Mouse (Mus musculus) heart, postnatal 4 days (tissue): Measurements from ENCODE around the gene Ccdc81. TPM values are rescaled to one million over a fixed set of nuclear protein-coding genes. Genes with fewer than 3 reads are reported as not detected.

Experiments
- DNase-seq: peaks from one replicate; pipeline ENCODE4 v3.0.0; 2021
- total RNA-seq, 2 experiments: library from RNA; stranded (reverse); gene quantifications; 2 replicates each; pipeline ENCODE4 v1.2.3; 2021

Gene Ccdc81
- total RNA-seq, 2 experiments from 2014 or later, result not detected

DNA sequence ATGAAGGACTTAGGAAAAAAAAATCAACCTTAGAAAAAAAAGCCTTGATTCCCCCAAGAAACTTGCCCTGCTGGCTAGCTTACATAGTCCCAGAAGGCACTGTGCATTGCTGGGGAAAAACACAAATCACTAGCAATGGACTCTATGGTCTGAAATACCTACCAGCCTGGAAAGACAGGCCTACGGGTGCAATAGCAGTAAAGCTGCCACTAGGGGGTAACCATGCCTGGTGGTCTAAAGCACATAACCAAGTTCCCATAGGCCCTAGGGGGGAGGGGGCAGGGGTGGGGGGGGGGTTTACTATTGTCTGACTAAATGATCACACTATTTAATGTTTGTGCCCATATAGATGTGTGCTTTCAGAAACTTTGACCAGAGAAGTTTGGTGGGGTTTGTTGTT, 38.7 kb downstream of the Ccdc81 start:
- no peak for DNase-seq

DNA sequence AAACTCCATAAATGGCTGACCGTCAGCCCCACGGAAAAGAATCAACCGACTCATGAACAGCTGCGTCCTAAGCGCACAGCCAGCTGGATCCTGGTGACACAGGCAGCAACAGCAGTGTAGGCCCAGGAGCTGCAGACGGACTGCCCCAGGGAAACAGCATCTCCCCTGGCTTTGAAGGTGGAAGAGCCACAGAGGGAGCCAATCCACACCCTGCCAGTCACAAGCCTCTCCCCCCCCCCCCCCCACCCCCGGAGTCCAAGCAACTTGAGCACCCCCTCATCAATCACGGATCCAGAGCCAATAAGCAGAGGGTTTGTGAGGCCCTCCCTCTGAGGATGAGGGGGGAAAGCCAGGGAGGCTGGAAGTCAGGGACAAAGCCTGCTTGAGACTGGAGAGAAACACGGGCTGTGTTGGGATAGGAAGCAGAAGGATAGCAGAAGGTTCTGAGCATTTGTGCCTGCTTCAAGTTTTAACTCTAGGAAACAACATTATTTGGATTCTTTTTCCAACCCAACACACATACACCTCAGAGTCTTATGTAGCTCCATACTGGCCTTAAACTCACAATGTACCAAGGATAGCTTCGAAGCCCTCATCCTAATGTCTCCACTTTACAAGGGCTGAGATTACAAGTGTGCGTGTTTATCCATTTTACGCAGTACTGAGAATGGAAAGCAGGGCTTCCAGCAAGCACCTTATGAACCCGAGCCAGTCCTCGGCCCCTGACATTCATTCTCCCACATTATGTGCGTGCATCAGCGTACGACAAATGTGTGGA, 46.8 kb downstream of the Ccdc81 start:
- DNase-seq, result no peak

DNA sequence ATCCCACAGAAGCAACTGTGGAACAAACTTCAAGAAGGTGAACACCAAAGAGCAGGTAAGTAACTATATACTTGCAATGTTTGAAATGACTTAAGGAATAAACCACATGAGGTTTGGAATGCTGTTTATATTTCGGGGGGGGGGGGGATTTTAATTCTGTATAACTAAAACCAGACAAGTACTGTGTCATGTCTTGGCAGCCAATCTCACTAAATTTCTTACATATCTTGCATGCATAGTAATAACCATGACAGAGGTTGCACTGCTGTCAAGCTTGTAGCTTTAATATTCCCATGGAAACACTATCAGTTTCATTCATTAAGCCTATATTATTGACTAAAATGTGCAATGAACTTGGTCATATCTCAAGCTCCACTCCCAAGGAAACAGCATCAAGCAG, 48.2 kb downstream of the Ccdc81 start:
- DNase-seq, result no peak

DNA sequence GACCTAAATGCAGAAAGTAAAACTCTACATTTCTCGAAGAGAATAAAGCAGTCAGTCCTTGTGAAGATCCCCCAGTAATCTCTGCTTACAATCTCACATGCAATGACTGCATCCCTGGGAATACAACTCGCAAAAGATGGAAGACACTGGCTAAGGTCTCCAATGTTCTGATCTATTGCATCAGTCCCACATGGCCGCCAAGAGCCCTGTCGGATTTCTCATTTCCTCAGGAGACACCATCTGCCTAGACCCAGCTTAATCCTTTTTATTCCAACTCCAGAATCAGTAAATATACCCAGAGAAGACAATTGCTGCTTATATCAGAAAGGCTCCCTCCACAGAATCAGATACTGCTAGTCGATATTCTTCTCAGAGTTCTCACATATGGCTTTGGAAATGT, 50.3 kb downstream of the Ccdc81 start:
- no peak for DNase-seq

DNA sequence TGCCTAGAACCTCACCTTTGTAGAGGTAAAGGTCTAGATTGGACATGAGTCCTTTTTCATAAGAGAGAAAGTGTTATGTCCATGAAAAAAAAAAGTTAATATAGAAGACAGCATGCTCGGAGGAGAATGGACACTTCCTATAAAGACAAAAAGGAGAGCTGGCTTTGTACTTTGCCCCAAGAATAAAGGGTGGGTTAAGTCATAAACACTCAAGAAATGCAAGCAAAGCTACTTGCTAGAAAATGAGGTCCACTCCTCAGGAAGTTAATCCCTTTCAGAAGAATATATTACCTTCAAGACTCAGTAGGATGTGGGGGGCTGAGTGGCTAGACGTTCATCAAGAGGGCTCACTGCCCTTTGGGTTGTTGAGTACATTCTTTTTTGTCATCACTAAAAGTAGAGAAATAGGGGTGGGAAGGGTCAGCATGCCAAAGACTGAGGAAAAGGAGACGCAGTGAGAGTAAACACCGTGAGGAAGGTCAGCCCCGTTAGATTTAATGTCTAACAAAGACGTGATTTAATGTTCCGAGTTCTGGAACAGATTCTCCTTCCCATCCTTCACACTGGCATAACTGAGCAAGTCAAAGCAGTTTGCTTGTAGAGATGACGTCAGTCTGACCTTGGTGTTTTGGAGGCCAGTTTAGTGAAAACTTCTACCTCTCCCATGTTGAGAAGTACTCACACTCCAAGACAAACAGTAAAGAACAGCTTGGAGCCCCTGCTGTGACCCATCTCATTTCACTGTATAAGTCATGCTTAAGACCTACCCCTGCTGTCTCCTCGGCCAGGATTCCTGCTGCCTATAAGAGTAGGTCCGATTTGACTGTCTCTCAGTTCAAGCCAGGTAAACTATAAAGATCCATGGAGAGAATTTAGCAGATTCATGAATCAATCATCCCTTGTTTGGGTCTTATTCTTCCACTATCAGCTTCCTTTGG, 51.0 kb downstream of the Ccdc81 start:
- no peak for DNase-seq

DNA sequence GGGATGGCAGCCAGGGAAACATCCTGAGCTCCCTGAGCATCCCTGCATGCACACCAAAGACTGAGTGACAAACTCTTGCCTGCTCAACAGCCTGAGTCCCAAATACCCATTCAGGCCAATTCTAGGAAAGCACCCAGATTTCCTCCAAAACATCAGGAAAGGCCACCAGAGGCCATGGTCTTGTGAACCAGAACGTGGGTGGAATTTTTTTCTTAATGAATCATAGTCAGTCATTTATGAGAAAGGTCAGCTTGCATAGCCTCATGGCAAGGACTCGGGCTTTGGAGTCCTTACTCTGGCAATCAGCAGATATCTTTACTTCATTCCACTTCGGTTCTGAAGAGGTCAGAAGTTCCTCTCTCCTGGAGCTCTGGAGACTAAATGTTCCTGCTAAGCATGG, 52.9 kb downstream of the Ccdc81 start:
- no peak for DNase-seq

DNA sequence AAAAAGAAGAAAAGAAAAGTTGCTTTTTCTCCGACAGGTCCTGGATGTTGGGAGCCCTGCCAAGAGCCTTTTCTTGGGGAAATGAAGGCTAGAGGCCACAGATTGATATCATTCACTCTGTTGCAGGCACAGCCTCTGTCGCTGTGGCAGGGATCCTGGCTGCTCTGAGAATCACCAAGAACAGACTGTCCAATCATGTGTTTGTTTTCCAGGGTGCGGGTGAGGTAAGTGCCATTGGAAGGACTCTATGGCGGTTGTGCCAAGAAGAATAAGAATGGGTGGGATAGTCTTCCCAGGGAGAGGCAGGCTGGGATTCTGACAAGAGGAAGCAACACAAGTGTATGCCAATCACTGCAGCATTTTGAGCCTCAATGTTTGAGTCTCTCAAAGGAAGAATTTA, 57.8 kb downstream of the Ccdc81 start:
- DNase-seq, result no peak

DNA sequence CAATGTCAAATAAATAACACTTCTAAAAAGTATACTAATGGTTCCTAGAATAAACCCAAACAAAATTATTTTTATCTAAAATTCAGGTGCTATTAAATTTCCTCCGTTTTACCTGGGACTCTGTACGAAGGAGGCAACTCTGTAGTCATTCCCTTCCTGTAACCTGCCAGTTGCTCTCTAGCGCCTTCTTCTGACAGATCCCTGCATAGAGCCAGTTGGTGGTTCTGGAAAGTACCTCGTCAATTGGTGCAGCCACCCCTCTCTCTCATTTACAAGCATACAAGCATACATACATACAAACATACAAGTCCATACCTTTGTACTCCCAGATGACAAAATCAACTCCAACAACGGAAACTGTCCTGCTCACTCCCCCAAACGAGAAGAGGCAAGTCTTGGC, 59.9 kb downstream of the Ccdc81 start:
- DNase-seq, result peak; percentile 64

DNA sequence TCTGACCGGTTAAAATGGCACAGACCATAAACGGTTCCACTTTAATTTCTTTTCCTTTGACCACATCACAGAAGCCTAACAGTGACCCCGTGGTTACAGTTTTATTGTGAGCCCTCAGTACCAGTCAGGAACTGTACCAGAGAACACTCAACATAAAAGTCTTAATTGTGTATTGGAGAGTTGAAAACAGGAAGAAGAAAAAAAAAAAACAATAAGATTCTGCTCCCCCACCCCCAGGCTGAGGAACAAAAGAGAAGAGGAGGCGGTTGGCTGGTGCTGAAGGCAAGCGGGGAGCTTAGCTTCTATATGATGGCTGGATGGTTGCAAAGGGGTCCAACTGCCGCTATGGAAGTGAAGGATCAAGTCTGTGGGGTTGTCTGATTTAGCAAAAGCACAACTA, 60.3 kb downstream of the Ccdc81 start:
- DNase-seq, result no peak

DNA sequence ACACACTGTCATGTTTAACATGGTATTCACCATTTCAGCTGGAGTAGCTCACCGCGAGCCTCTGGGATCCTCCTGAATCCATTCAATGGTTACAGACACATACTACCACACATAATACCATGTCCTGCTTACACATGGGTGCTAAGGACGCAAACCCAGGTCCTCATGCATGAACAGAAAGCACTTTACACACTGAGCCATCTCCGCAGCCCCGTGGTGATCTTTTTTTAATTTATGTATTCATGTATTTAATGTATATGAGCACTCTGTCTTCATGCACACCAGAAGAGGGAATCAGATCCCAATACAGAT, 61.1 kb downstream of the Ccdc81 start:
- DNase-seq, result no peak

DNA sequence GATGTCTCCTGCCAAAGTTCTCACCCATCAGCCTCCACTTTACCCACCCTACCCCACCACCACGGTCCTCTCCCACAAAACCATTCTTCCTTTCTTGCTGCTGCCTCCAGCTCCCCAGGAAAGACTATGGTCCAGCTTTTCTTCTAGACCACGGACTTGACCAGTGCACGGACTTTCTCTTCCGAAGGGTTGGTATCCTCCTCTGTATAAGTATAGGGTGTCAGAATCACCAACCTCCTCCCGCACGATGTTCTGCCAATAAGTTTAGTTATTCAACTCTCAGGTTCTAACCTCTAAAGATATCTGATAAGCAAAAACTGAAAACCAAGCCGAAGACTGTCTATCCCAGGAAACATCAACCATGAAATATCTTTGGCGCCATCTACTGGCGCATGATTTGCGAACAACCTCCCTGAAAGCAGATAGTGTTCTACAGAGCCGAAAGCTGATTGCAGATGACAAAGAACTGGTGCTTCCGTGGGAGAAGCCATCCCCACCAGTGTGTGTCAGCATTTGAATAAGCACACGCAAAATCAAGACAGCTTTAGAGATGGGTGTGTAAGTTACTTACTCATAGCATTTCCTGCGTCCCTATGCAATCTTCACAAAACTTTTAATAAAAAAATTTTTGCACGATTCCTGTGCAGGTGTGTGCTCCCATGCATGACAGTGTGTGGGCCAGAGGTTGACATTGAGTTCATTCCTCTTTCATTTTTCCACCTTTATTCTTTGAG, 61.6 kb downstream of the Ccdc81 start:
- DNase-seq, result peak; percentile 87

DNA sequence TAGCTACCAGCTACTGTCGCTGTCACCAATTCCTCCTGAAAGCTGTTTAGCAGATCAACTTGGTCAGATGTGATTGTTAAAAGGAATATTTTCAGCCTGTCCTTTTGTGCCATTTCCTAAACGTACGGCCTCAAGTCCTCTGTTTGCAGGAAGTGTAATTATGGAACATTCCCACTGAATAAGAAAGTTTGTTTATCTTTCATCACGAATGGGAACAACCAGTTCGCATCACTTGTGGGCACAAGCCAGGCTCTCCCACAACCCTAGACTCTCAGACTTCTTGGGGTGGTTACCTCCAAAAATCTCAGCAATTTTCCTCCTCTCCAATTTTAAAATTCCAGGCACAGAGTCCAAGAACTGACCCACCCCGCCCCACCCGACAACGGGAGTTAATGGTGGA, 63.7 kb downstream of the Ccdc81 start:
- no peak for DNase-seq

DNA sequence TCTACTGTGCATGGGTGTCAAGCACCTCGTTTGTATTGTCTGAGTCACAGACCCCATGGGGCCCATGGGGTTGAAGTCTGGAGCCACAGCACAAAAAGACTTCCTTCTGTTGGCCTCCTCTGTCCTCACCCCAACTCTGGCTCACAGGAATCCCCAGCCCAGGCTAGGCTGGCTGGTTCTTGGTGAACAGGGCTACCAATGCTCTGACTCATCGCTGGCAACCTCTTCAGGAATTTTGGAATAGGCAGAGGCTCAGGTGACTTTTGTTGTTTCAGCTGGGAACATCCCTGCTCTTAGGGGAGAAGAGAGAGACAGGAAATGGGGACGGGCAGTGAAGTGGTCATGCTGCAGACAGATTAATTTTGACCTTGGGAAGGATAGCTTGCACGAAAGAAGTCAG, 65.6 kb downstream of the Ccdc81 start:
- DNase-seq, result peak; percentile 49

DNA sequence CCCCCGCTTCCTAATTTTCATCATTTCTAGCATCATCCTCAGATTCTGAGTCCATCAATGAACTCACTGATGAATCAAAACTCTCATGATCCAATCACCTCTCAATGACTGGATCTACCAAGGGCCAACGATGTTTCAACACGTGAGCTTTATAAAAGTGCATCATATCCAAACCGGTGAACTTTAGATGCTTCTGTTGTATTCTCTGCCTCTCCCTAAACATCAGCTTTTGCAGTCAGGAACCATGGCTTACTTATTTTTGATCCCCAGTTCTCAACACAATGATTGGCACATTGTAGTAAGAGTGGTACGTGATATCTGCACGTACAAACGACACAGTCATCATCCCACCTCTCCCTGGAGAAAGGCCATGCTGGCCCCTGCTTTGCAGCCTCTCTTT, 66.8 kb downstream of the Ccdc81 start:
- DNase-seq, result no peak

DNA sequence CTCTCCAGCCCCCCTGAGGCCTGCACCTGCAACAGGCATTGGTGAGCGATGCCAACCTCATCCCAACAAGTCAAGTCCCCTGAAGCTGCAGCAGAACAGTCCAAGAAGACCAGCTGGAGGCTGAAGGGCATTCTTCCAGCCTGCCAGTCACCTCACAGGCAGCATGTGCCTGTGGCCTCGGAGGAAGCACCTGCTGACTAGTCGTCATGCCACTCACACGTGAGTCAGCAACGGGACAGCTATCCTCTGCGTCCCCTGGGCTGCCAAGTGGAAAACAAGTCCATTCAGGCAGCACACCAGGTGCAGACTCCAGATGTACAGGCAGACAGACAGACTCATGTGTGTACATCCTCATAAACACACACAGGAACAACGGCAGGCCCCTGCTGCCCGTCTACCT, 67.9 kb downstream of the Ccdc81 start:
- no peak for DNase-seq

DNA sequence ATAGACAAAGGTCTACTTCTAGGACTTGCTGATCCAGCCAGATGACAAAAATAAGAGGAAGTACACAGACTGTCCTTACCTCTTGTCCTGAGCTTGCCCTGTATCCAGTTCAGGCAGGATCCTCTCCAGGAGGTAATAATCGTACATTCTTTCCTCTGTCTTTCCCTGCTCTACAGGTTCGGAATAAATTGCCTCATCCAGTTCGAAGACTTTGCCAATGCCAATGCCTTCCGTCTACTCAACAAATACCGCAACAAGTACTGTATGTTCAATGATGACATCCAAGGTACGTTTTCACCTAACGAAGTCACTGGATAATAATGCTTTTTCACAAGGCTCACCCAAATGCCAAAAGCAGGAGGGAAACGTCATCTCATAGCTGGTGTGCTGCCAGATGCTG, 69.9 kb downstream of the Ccdc81 start:
- DNase-seq, result no peak

DNA sequence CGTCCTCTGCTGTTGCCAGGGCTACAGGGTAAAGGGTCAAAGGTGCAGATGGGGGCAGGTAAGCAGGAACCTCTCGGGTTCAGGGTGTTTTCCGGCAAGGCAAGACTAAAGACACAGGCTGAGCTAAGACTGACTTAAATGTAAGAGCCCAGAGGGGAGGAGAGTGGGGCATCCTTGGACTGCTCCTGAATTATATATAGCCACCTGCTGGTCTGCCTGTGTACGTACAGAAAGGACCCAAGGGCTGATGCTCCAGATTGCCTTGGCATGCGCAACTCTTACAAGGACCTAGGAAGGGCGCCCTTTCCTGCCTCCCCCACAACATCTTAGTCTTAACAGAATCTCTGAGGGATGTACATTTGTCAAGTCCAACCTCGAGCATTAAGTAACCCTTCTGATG, 74.2 kb downstream of the Ccdc81 start:
- DNase-seq, result peak; percentile 36

DNA sequence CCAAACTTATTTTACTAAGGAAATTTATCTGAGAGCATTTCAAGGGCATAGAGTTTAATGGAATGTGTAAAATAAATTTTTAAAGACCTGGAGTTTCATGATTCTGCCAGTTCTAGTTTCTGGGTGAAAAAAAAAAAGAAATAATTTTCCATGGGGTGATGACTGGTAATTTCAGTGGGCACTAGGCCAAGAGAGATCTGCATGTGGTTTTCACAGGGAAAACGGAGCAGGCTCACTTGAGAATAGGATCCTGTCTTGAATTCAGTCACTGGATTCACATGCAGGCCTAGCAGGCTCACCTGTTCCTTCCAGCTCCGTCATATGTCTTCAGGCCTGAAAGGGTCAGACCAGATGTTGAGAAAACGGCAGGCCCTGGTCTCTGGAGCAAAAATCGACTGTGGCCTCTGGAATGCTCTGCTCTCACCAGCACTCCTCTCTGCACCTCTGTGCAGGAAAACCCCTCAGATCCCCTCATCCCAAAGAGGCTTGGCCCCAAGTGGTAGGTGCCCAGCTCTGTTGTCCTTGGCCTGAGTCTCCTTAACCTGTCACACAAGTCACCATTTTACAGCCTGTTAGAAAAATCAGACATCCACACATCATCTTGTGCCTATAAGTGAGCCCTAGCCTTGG, 74.9 kb downstream of the Ccdc81 start:
- no peak for DNase-seq
